Mouse (Mus musculus) right cerebral cortex, postnatal 36 days (tissue): ENCODE data around the gene Prss38.

Source experiments
- DNase-seq, 2 experiments: peaks; one replicate each; pipeline ENCODE4 v3.0.0; 2022; ENCODE audit warnings: low spot score in 2 of 2, mixed read lengths in 1 of 2

The Prss38 gene

GRCm38 (mm10) chr11:59375475-59375874 is at the start of gene Prss38:
Gene Prss38 (minus strand): TSS chr11:59375657.
- no peak for DNase-seq

- no peak for DNase-seq
Observed at GRCm38 (mm10) chr11:59423010-59423588, 47.6 kb upstream of the Prss38 start.

- no peak for DNase-seq
Observed at GRCm38 (mm10) chr11:59421967-59422366, 46.5 kb upstream of the Prss38 start.

- DNase-seq, result no peak
Observed at GRCm38 (mm10) chr11:59421436-59421835, 46.0 kb upstream of the Prss38 start.

- DNase-seq, result no peak
Observed at GRCm38 (mm10) chr11:59418708-59419107, 43.3 kb upstream of the Prss38 start.

GRCm38 (mm10) chr11:59412999-59413863 is 37.8 kb upstream of the Prss38 start:
- peak; percentile 18 to 26 for DNase-seq

GRCm38 (mm10) chr11:59412058-59412457 is 36.6 kb upstream of the Prss38 start:
- DNase-seq, result no peak

- no peak for DNase-seq
Observed at GRCm38 (mm10) chr11:59410851-59411250, 35.4 kb upstream of the Prss38 start.

- no peak for DNase-seq
Observed at GRCm38 (mm10) chr11:59405761-59406160, 30.3 kb upstream of the Prss38 start.

- DNase-seq, result no peak
Observed at GRCm38 (mm10) chr11:59400876-59401275, 25.4 kb upstream of the Prss38 start.

GRCm38 (mm10) chr11:59399830-59400229 is 24.4 kb upstream of the Prss38 start:
- no peak for DNase-seq

- DNase-seq, result no peak
Observed at GRCm38 (mm10) chr11:59397536-59398371, 22.3 kb upstream of the Prss38 start.

GRCm38 (mm10) chr11:59394451-59394850 is 19.0 kb upstream of the Prss38 start:
- DNase-seq, result no peak

GRCm38 (mm10) chr11:59393591-59393990 is 18.1 kb upstream of the Prss38 start:
- DNase-seq, result no peak

- no peak for DNase-seq
Observed at GRCm38 (mm10) chr11:59392300-59392699, 16.8 kb upstream of the Prss38 start.

GRCm38 (mm10) chr11:59390470-59390869 is 15.0 kb upstream of the Prss38 start:
- no peak for DNase-seq

GRCm38 (mm10) chr11:59389617-59390016 is 14.2 kb upstream of the Prss38 start:
- DNase-seq, result no peak

- DNase-seq, result no peak
Observed at GRCm38 (mm10) chr11:59388806-59389205, 13.3 kb upstream of the Prss38 start.

- no peak for DNase-seq
Observed at GRCm38 (mm10) chr11:59387471-59387870, 12.0 kb upstream of the Prss38 start.

GRCm38 (mm10) chr11:59385123-59385522 is 9.7 kb upstream of the Prss38 start:
- no peak for DNase-seq

GRCm38 (mm10) chr11:59384441-59384959 is 9.0 kb upstream of the Prss38 start:
- DNase-seq, result no peak

GRCm38 (mm10) chr11:59379547-59379946 is 4.1 kb upstream of the Prss38 start:
- no peak for DNase-seq
